Mouse (Mus musculus): Measurements from ENCODE around the gene Cxcl17. TPM values are rescaled to one million over a fixed set of nuclear protein-coding genes. Genes with fewer than 3 reads are reported as not detected.
"Not testable (repeated sequence)": the region's sequence is repeated elsewhere in the genome, so short reads cannot be mapped to it uniquely, and the experiment has no call there.

Gene Cxcl17
- polyA plus RNA-seq, 1 experiment from 2014 or later = not detected

- not testable (repeated sequence) for H3K4me3 ChIP-seq; ATAC-seq (ENCODE audit: insufficient number of reproducible peaks, low FRiP score); H3K9me3 ChIP-seq (replicated peaks); H3K9ac ChIP-seq; H3K4me2 ChIP-seq; H3K27me3 ChIP-seq (replicated peaks); H3K27ac ChIP-seq (ENCODE audit: poor library complexity, severe bottlenecking); H3K36me3 ChIP-seq
- peaks cover 19% of the 10 kb centered on the region for H3K4me1 ChIP-seq (replicated peaks)
These were observed 13.7 kb downstream of the Cxcl17 start for GRCm38 (mm10) chr7:25399028-25399427.

GRCm38 (mm10) chr7:25398610-25399009 is 14.1 kb downstream of the Cxcl17 start, which contains the start of gene Lipe:
Gene Lipe (minus strand): TSS chr7:25398710.
- H3K9ac ChIP-seq = no peak within 1 kb of the TSS
- H3K27ac ChIP-seq (ENCODE audit: poor library complexity, severe bottlenecking) = no peak within 1 kb of the TSS
- H3K9me3 ChIP-seq (replicated peaks) = no peaks in the 10 kb centered on the region
- no peak within 1 kb of the TSS for H3K4me3 ChIP-seq
- H3K36me3 ChIP-seq = no peaks in the 10 kb centered on the region
- no peak for ATAC-seq (ENCODE audit: insufficient number of reproducible peaks, low FRiP score)
- no peak within 1 kb of the TSS for H3K4me2 ChIP-seq
- WGBS = 75% methylated on average over 1 of the region's 1 CpGs
- no peaks in the 10 kb centered on the region for H3K27me3 ChIP-seq (replicated peaks)
- peaks cover 22% of the 10 kb centered on the region for H3K4me1 ChIP-seq (replicated peaks)

GRCm38 (mm10) chr7:25396621-25397020 is 16.1 kb downstream of the Cxcl17 start:
- Histone ChIP-seq H3K4me2 (peak overlapping the region; percentile 84; the same call in 1 of the 2 replicates), H3K4me3 (no peak overlapping the region), H3K36me3 (no peaks in the 10 kb centered on the region), H3K4me1 (replicated peaks) (peaks cover 16% of the 10 kb centered on the region), H3K9ac (no peak overlapping the region), H3K9me3 (replicated peaks) (no peaks in the 10 kb centered on the region), H3K27ac (ENCODE audit: poor library complexity, severe bottlenecking) (0 out of 2 replicates have a peak overlapping the region, but pooled peaks have one; percentile 1), H3K27me3 (replicated peaks) (no peaks in the 10 kb centered on the region)
- ATAC-seq (ENCODE audit: insufficient number of reproducible peaks, low FRiP score) = no peak
- WGBS = 89% methylated on average over 14 of the region's 14 CpGs

GRCm38 (mm10) chr7:25395558-25396521 is 16.8 kb downstream of the Cxcl17 start:
- Histone ChIP-seq H3K27ac (ENCODE audit: poor library complexity, severe bottlenecking) (0 out of 2 replicates have a peak overlapping the region, but pooled peaks have one; percentile 1), H3K4me3 (peak overlapping the region; percentile 63), H3K36me3 (no peaks in the 10 kb centered on the region), H3K4me2 (peak overlapping the region; percentile 84), H3K9ac (peak overlapping the region; percentile 78), H3K9me3 (replicated peaks) (no peaks in the 10 kb centered on the region), H3K27me3 (replicated peaks) (no peaks in the 10 kb centered on the region), H3K4me1 (replicated peaks) (peaks cover 17% of the 10 kb centered on the region)
- peak; percentile 97 for ATAC-seq (ENCODE audit: insufficient number of reproducible peaks, low FRiP score)
- WGBS = 6% methylated on average over 51 of the region's 52 CpGs

DNA sequence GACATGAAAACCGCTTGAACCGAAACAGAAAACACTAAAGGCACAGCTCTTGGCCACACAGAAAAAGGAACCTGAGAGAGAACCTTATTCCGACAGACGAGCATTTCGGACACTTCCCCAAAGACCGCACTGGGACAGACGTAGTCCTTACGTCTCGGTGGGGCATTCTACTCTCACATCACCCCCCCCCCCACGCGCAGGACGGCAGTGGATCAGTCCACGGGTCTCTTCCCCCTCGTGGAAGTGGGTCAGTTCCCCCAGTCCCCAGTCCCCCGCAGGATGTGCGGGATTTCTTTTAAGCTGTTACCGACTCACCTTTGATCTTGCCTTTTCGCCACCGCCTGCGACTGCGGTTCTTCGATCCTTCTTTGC is 17.5 kb downstream of the Cxcl17 start:
- WGBS = 2% methylated on average over 22 of the region's 22 CpGs
- H3K9ac ChIP-seq = peak overlapping the region; percentile 78
- ATAC-seq (ENCODE audit: insufficient number of reproducible peaks, low FRiP score) = 0 out of 2 replicates have a peak, but pooled peaks have one; percentile 1
- no peaks in the 10 kb centered on the region for H3K9me3 ChIP-seq (replicated peaks)
- H3K36me3 ChIP-seq = no peaks in the 10 kb centered on the region
- H3K27ac ChIP-seq (ENCODE audit: poor library complexity, severe bottlenecking) = no peak overlapping the region
- H3K4me3 ChIP-seq = peak overlapping the region; percentile 63
- H3K27me3 ChIP-seq (replicated peaks) = no peaks in the 10 kb centered on the region
- peaks cover 24% of the 10 kb centered on the region for H3K4me1 ChIP-seq (replicated peaks)
- peak overlapping the region; percentile 84 for H3K4me2 ChIP-seq

DNA sequence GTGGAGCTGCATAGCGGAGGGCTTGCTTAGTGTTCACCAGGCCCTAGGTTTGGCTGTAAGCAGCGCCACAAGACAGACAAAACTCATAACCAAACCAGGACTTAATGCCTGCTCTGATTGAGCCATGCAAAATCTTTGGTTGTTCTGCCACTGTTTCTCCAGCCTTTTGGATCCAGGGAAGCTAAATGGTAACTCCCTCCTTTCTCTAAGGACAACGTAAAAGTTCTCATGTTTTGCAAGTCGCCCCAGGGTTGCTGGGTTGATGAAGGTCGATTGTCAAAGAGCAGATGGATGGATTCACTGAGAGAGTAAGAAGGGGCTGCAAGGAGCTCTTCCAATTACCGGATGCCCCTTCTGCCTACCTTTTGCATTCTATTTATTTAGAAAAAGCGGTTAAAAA is 17.9 kb downstream of the Cxcl17 start:
- Histone ChIP-seq H3K4me1 (replicated peaks) (peaks cover 28% of the 10 kb centered on the region), H3K36me3 (no peaks in the 10 kb centered on the region), H3K9me3 (replicated peaks) (no peaks in the 10 kb centered on the region), H3K4me2 (peak overlapping the region; percentile 84), H3K27me3 (replicated peaks) (no peaks in the 10 kb centered on the region), H3K9ac (peak overlapping the region; percentile 78), H3K27ac (ENCODE audit: poor library complexity, severe bottlenecking) (no peak overlapping the region), H3K4me3 (peak overlapping the region; percentile 63)
- no peak for ATAC-seq (ENCODE audit: insufficient number of reproducible peaks, low FRiP score)
- WGBS = 23% methylated on average over 7 of the region's 7 CpGs

GRCm38 (mm10) chr7:25393451-25394210 is 19.1 kb downstream of the Cxcl17 start:
- 78% methylated on average over 8 of the region's 8 CpGs for WGBS
- Histone ChIP-seq H3K9ac (no peak overlapping the region), H3K4me3 (no peak overlapping the region), H3K36me3 (peaks cover 3% of the 10 kb centered on the region; the same call in 1 of the 2 replicates), H3K27ac (ENCODE audit: poor library complexity, severe bottlenecking) (no peak overlapping the region), H3K27me3 (replicated peaks) (no peaks in the 10 kb centered on the region), H3K9me3 (replicated peaks) (no peaks in the 10 kb centered on the region), H3K4me2 (peak overlapping the region; percentile 84), H3K4me1 (replicated peaks) (peaks cover 28% of the 10 kb centered on the region)
- ATAC-seq (ENCODE audit: insufficient number of reproducible peaks, low FRiP score) = no peak

GRCm38 (mm10) chr7:25392851-25393250 is 19.8 kb downstream of the Cxcl17 start:
- Histone ChIP-seq H3K4me2 (no peak overlapping the region), H3K36me3 (peaks cover 10% of the 10 kb centered on the region), H3K27ac (ENCODE audit: poor library complexity, severe bottlenecking) (no peak overlapping the region), H3K4me1 (replicated peaks) (peaks cover 28% of the 10 kb centered on the region), H3K4me3 (no peak overlapping the region), H3K9me3 (replicated peaks) (no peaks in the 10 kb centered on the region), H3K27me3 (replicated peaks) (no peaks in the 10 kb centered on the region), H3K9ac (no peak overlapping the region)
- 58% methylated on average over 7 of the region's 7 CpGs for WGBS
- no peak for ATAC-seq (ENCODE audit: insufficient number of reproducible peaks, low FRiP score)

- H3K4me1 ChIP-seq (replicated peaks) = peaks cover 31% of the 10 kb centered on the region
- ATAC-seq (ENCODE audit: insufficient number of reproducible peaks, low FRiP score) = no peak
- no peaks in the 10 kb centered on the region for H3K27me3 ChIP-seq (replicated peaks)
- H3K4me2 ChIP-seq = no peak overlapping the region
- H3K9me3 ChIP-seq (replicated peaks) = no peaks in the 10 kb centered on the region
- 72% methylated on average over 2 of the region's 2 CpGs for WGBS
- no peak overlapping the region for H3K27ac ChIP-seq (ENCODE audit: poor library complexity, severe bottlenecking)
- no peak overlapping the region for H3K9ac ChIP-seq
- no peak overlapping the region for H3K4me3 ChIP-seq
- H3K36me3 ChIP-seq = peaks cover 15% of the 10 kb centered on the region
These were observed 20.7 kb downstream of the Cxcl17 start for GRCm38 (mm10) chr7:25391856-25392453.

DNA sequence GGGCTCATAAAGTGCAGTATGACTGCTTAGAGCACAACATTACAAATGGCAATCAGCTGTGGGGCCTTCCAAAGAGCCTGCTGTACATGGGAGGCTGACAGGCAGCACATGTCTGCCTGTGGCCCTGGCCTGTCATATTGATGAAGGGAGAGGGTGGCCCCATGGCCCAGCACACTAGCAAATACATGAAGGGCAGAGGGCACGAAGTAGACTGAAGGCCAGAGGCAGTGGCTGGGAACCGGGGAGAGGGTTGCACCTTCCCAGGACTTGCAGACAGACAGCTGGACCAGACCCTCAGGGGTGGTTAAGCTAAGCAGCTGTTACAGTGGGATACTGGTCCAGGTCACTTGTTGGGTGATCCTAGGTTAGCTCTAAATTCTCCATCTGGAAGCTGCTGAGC is 21.7 kb downstream of the Cxcl17 start:
- peaks cover 38% of the 10 kb centered on the region for H3K4me1 ChIP-seq (replicated peaks)
- H3K9me3 ChIP-seq (replicated peaks) = no peaks in the 10 kb centered on the region
- H3K27ac ChIP-seq (ENCODE audit: poor library complexity, severe bottlenecking) = no peak overlapping the region
- H3K9ac ChIP-seq = no peak overlapping the region
- no peak overlapping the region for H3K4me3 ChIP-seq
- H3K27me3 ChIP-seq (replicated peaks) = no peaks in the 10 kb centered on the region
- H3K4me2 ChIP-seq = no peak overlapping the region
- H3K36me3 ChIP-seq = peaks cover 15% of the 10 kb centered on the region
- no peak for ATAC-seq (ENCODE audit: insufficient number of reproducible peaks, low FRiP score)
- 63% methylated on average over 2 of the region's 2 CpGs for WGBS

All from heart, embryonic 12.5 days (tissue).